Mouse (Mus musculus) lung, adult 2 months (tissue): ENCODE results near the gene Capn3.

Source experiments
- CTCF ChIP-seq: fragments of 200-500 bp; IDR thresholded peaks from 2 replicates; pipeline ENCODE4 v1.5.1; 2011; ENCODE audit warnings: mild to moderate bottlenecking, low read length, control low read depth; ENCODE audit not compliant: insufficient read depth
- POLR2A ChIP-seq: fragments of 200-500 bp; IDR thresholded peaks from 2 replicates; pipeline ENCODE4 v1.6.1; 2011; ENCODE audit warnings: low read depth, mild to moderate bottlenecking, control low read depth, low read length, borderline replicate concordance; ENCODE audit errors: extremely low read depth

DNA sequence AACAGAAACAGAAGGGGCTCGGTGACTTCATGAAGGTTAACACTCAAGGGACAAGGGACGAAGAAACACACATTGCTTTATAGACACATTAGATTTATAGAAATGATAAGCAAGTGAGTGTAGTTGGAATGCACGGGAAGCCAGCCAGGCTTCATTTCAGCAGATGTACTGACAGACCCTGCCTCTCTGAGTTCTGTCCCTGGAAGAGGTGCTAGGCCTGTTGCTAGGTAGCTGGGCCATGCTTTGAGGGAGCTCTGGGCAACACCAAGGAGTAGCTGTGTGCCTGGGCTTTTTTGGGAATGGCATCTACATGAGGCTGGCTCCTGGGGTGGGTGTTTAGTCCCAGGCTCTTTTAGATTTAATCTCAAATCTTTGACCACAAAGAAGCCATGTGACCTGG, 40.7 kb downstream of the Capn3 start:
- no peak for TF ChIP-seq CTCF
- no peak for TF ChIP-seq POLR2A
